Mouse (Mus musculus) embryonic facial prominence, embryonic 10.5 days (tissue): ENCODE measurements at regions not wholly inside any gene's neighbourhood (a gene's known extent, or its start where the extent isn't known, plus 50 kb on each side); places are given as distances from the start of the nearest gene placed in this dataset.

Experiments
- DNase-seq: peaks from one replicate; pipeline ENCODE4 v3.0.0-alpha.2; 2017; ENCODE audit warnings: low spot score
- H3K27ac ChIP-seq: fragments of 300-500 bp; sonication (generic); replicated peaks from 2 replicates; pipeline ENCODE4 v1.5.1; 2016; ENCODE audit warnings: mild to moderate bottlenecking
- H3K27me3 ChIP-seq: fragments of 300-500 bp; sonication (generic); replicated peaks from 2 replicates; pipeline ENCODE4 v1.6.1; 2016; ENCODE audit warnings: low read depth, mild to moderate bottlenecking; ENCODE audit not compliant: poor library complexity, severe bottlenecking
- H3K36me3 ChIP-seq: fragments of 300-500 bp; sonication (generic); replicated peaks from 2 replicates; pipeline ENCODE4 v1.6.1; 2016; ENCODE audit warnings: mild to moderate bottlenecking, moderate library complexity
- H3K4me1 ChIP-seq: fragments of 300-500 bp; sonication (generic); 2 replicates; pipeline ENCODE4 v1.6.1; 2016
- H3K4me3 ChIP-seq: fragments of 300-500 bp; sonication (generic); 2 replicates; pipeline ENCODE4 v1.5.1; 2016; ENCODE audit warnings: mild to moderate bottlenecking, moderate library complexity
- H3K9me3 ChIP-seq: fragments of 300-500 bp; sonication (generic); 2 replicates; pipeline ENCODE4 v1.6.1; 2016; ENCODE audit warnings: mild to moderate bottlenecking
- WGBS: fragments of 180-500 bp; shearing (Covaris S2); methylation state at CpG from one replicate; pipeline ENCODE4 v1.1.7; 2016; 5-methylcytosine and 5-hydroxymethylcytosine counted together

DNA sequence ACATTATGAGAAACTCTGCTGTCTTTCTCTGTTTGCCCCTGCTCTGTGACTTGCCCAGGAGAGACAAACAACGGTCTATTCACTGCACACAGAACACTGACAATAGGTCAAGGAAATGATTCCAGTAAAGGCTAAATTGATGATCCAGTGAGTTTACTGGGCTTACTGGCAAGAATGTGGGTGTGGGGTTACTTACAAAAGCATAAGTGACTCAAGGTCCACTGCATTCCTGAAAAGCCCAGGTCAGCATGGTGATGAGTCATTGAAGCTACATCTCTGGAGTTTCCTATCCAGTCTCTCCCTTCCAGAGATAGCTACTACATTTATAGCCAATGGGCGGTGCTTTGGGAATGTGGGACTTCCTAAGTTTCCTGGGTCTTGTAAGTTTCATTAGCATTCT, 192.8 kb upstream of the Adamts5 start:
- Histone ChIP-seq H3K36me3 (no peaks in the 10 kb centered on the region), H3K9me3 (peaks cover 7% of the 10 kb centered on the region), H3K27me3 (no peaks in the 10 kb centered on the region), H3K4me1 (no peaks in the 10 kb centered on the region), H3K27ac (no peak overlapping the region), H3K4me3 (no peak overlapping the region)
- no peak for DNase-seq
- WGBS, result 83% methylated on average over 2 of the region's 2 CpGs

- Histone ChIP-seq H3K27ac (no peak overlapping the region), H3K4me3 (no peak overlapping the region), H3K36me3 (no peaks in the 10 kb centered on the region), H3K27me3 (no peaks in the 10 kb centered on the region), H3K9me3 (no peaks in the 10 kb centered on the region), H3K4me1 (no peaks in the 10 kb centered on the region)
- WGBS, result 92% methylated on average over 6 of the region's 6 CpGs
- no peak for DNase-seq
Observed at GRCm38 (mm10) chr16:86090175-86090574, 188.5 kb upstream of the Adamts5 start.

- Histone ChIP-seq H3K27ac (no peak overlapping the region), H3K36me3 (no peaks in the 10 kb centered on the region), H3K9me3 (no peaks in the 10 kb centered on the region), H3K4me3 (no peak overlapping the region), H3K4me1 (no peaks in the 10 kb centered on the region), H3K27me3 (no peaks in the 10 kb centered on the region)
- no peak for DNase-seq
- WGBS, result 90% methylated on average over 3 of the region's 3 CpGs
Observed at GRCm38 (mm10) chr16:86087421-86087820, 185.8 kb upstream of the Adamts5 start.

DNA sequence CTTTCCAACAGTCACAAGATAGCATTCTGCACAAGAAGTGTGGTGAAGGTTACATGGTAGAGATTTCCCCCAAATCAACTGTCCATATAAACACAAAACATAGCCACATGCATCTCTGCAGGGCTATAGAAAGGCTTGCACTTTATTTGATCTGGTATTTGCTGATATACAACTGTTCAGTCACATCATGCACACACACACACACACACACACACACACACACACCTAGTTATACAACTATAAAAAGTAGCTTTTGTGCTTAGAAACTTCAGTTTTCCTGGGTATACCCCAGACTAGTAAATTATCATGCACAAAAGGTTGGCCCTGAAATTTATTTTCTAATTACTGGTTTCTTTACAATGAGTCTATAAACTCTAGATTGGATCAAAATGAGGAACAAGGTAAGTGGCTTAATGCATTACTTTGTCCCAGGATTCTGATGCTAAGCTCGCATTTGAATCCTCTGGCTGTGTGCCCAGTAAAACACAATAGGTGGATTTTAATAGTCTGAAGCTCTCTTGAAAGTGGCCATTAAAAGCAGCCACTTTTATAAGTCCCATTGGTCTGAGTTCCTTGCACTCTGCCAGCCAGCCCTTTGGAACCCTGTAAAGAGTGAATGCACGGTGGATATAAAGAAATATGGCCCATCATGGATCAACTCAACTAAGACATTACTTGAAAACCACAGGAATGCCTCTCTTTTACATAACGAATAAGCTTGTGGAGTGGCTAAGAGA, 166.2 kb upstream of the Adamts5 start:
- DNase-seq, result no peak
- Histone ChIP-seq H3K9me3 (no peaks in the 10 kb centered on the region), H3K36me3 (no peaks in the 10 kb centered on the region), H3K27me3 (no peaks in the 10 kb centered on the region), H3K4me1 (no peaks in the 10 kb centered on the region), H3K27ac (no peak overlapping the region), H3K4me3 (no peak overlapping the region)
- 65% methylated on average over 3 of the region's 3 CpGs for WGBS

- Histone ChIP-seq H3K4me1 (no peaks in the 10 kb centered on the region), H3K4me3 (no peak overlapping the region), H3K27ac (no peak overlapping the region), H3K27me3 (no peaks in the 10 kb centered on the region), H3K36me3 (no peaks in the 10 kb centered on the region), H3K9me3 (no peaks in the 10 kb centered on the region)
- WGBS, result 72% methylated on average over 5 of the region's 5 CpGs
- no peak for DNase-seq
Observed at GRCm38 (mm10) chr16:86060087-86060486, 158.5 kb upstream of the Adamts5 start.

GRCm38 (mm10) chr16:86044695-86045094, 143.1 kb upstream of the Adamts5 start:
- no peaks in the 10 kb centered on the region for H3K36me3 ChIP-seq
- no peak overlapping the region for H3K4me3 ChIP-seq
- no peak for DNase-seq
- H3K4me1 ChIP-seq, result no peaks in the 10 kb centered on the region
- no peaks in the 10 kb centered on the region for H3K9me3 ChIP-seq
- no peak overlapping the region for H3K27ac ChIP-seq
- 87% methylated on average over 2 of the region's 2 CpGs for WGBS
- H3K27me3 ChIP-seq, result no peaks in the 10 kb centered on the region

DNA sequence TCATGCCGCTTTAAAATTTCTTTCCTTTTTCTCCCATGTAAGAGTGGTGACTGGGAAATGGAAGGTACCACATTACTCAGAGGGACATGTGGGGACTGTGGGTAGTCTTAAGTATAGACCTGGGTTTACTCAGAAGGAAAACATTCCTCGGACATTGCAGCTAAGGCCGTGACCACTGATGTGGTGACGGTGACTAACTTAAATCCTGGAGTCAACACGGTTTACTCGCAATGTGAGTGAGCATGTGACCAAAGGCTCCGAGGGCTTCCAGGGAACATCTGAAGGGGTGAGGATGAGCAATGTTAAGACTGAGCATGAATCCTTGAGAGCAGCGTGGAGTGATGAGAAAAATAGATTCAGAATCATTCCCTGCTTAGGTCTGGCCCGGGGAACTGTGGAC, 133.1 kb upstream of the Adamts5 start:
- no peaks in the 10 kb centered on the region for H3K36me3 ChIP-seq

GRCm38 (mm10) chr16:86027700-86028099, 126.1 kb upstream of the Adamts5 start:
- no peaks in the 10 kb centered on the region for H3K36me3 ChIP-seq
- H3K4me1 ChIP-seq, result no peaks in the 10 kb centered on the region
- no peaks in the 10 kb centered on the region for H3K27me3 ChIP-seq
- no peak overlapping the region for H3K4me3 ChIP-seq
- DNase-seq, result no peak
- WGBS, result 71% methylated on average over 2 of the region's 2 CpGs
- H3K9me3 ChIP-seq, result no peaks in the 10 kb centered on the region
- no peak overlapping the region for H3K27ac ChIP-seq

More for the DNA sequence above, 133.1 kb upstream of the Adamts5 start:
- 90% methylated on average over 9 of the region's 9 CpGs for WGBS
- H3K4me3 ChIP-seq, result no peak overlapping the region
- no peaks in the 10 kb centered on the region for H3K9me3 ChIP-seq
- no peaks in the 10 kb centered on the region for H3K4me1 ChIP-seq
- H3K27me3 ChIP-seq, result no peaks in the 10 kb centered on the region
- DNase-seq, result no peak
- no peak overlapping the region for H3K27ac ChIP-seq

- H3K36me3 ChIP-seq, result no peaks in the 10 kb centered on the region
- no peak overlapping the region for H3K4me3 ChIP-seq
- H3K27ac ChIP-seq, result no peak overlapping the region
- H3K27me3 ChIP-seq, result no peaks in the 10 kb centered on the region
- H3K9me3 ChIP-seq, result no peaks in the 10 kb centered on the region
- no peaks in the 10 kb centered on the region for H3K4me1 ChIP-seq
- DNase-seq, result no peak
- WGBS, result 92% methylated on average over 1 of the region's 1 CpGs
Observed at GRCm38 (mm10) chr16:86015336-86015735, 113.7 kb upstream of the Adamts5 start.

DNA sequence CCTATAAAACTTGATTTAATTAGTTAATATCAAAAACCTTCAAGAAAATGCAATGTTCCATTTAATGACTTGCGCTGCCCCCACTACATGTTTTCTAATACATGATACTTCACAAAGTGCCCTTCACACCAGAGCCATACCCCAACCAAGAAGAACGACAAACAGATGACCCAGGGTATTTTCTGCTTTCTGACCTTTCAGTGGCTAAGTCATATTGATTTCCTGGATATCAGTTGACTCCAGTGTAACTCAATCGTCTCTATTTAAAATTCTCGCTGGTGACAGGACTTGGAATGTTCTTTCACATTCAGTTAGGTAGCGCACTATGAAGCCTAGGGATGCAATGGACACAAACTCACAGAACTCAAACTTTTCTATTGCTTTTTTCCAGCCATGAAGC, 109.4 kb upstream of the Adamts5 start:
- Histone ChIP-seq H3K9me3 (no peaks in the 10 kb centered on the region), H3K27me3 (no peaks in the 10 kb centered on the region), H3K36me3 (no peaks in the 10 kb centered on the region), H3K4me3 (no peak overlapping the region), H3K4me1 (peaks cover 6% of the 10 kb centered on the region; the same call in 1 of the 2 replicates), H3K27ac (no peak overlapping the region)
- DNase-seq, result no peak
- 65% methylated on average over 5 of the region's 5 CpGs for WGBS

- H3K27ac ChIP-seq, result no peak overlapping the region
- no peak overlapping the region for H3K4me3 ChIP-seq
Observed at GRCm38 (mm10) chr16:86009638-86010329, 108.2 kb upstream of the Adamts5 start.

DNA sequence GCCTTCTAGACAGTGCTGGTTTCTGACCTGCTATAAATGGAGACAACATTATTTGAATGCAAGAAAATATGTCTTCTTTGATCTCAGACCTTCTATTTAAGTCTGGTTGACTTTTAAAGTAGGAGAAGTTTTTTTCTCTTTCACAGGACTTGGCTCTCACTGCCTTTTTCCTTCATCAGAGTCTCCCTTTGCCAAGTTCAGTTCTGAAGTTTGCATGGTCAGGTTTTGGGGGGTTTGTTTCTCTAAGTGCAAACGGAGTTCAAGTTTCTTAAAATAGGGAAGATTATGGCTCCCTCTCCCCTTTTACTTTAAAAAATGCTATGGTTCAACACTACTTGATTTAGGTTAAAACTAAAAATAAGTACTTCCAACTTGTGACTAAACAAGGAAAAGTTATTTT, 106.2 kb upstream of the Adamts5 start:
- WGBS, result 93% methylated on average over 1 of the region's 1 CpGs
- H3K36me3 ChIP-seq, result no peaks in the 10 kb centered on the region
- DNase-seq, result no peak
- H3K4me1 ChIP-seq, result peaks cover 6% of the 10 kb centered on the region; the same call in 1 of the 2 replicates
- no peaks in the 10 kb centered on the region for H3K27me3 ChIP-seq
- no peak overlapping the region for H3K27ac ChIP-seq
- no peaks in the 10 kb centered on the region for H3K9me3 ChIP-seq
- no peak overlapping the region for H3K4me3 ChIP-seq

More at GRCm38 (mm10) chr16:86009638-86010329, 108.2 kb upstream of the Adamts5 start:
- no peaks in the 10 kb centered on the region for H3K9me3 ChIP-seq
- 64% methylated on average over 3 of the region's 3 CpGs for WGBS
- no peaks in the 10 kb centered on the region for H3K36me3 ChIP-seq
- H3K4me1 ChIP-seq, result peaks cover 6% of the 10 kb centered on the region; the same call in 1 of the 2 replicates
- H3K27me3 ChIP-seq, result no peaks in the 10 kb centered on the region
- no peak for DNase-seq

- WGBS, result 94% methylated on average over 1 of the region's 1 CpGs
- H3K4me1 ChIP-seq, result no peaks in the 10 kb centered on the region
Observed at GRCm38 (mm10) chr16:86000846-86001245, 99.2 kb upstream of the Adamts5 start.

More at GRCm38 (mm10) chr16:86000846-86001245, 99.2 kb upstream of the Adamts5 start:
- Histone ChIP-seq H3K9me3 (no peaks in the 10 kb centered on the region), H3K4me3 (no peak overlapping the region), H3K27ac (no peak overlapping the region), H3K27me3 (no peaks in the 10 kb centered on the region), H3K36me3 (no peaks in the 10 kb centered on the region)
- no peak for DNase-seq
